Mouse (Mus musculus): ENCODE measurements around the gene Clcn3. TPM values are rescaled to one million over a fixed set of nuclear protein-coding genes. Genes with fewer than 3 reads are reported as not detected.

The Clcn3 gene
- total RNA-seq, 1 experiment: 72.0 TPM

DNA sequence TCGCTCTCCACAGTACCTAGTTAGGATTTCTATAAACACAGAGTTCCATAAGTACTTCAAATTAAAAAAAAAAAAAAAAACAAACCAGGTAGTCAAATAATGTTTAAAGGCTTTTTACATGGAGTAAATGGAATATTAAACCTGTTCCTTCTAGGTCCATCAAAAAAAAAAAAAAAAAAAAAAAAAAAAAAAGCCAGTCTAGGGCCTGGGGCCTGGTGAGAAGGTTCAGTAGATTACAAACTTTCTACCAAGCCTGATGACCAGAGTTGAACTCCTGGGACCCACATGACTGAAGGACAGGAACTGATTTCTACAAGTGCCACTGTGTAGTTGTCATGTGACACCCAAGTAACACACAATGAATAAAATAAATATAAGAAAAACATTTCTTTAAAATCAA is 31.3 kb downstream of the Clcn3 start:
- Histone ChIP-seq H3K4me1 (ENCODE audit: control insufficient read depth in 2 of 2, insufficient read depth in 2 of 2, low read length in 2 of 2, poor library complexity in 1 of 2) (no peaks in the 10 kb centered on the region), H3K36me3 (ENCODE audit: control insufficient read depth, insufficient read depth, low read length, poor library complexity, severe bottlenecking) (no peaks in the 10 kb centered on the region), H3K27ac (ENCODE audit: insufficient read depth, low read depth, low read length, poor library complexity, severe bottlenecking) (no peak overlapping the region), H3K9me3 (ENCODE audit: control insufficient read depth, insufficient read depth, low read depth, low read length) (no peaks in the 10 kb centered on the region), H3K4me3 (ENCODE audit: insufficient read depth in 1 of 2, low read depth in 1 of 2, low read length in 2 of 2, poor library complexity in 1 of 2, severe bottlenecking in 1 of 2) (no peak overlapping the region), H3K9ac (ENCODE audit: insufficient read depth, low read depth, low read length, poor library complexity, severe bottlenecking) (no peak overlapping the region)
- DNase-seq (ENCODE audit: low read depth, low spot score): no peak
- no peak for TF ChIP-seq CHD2 (IDR thresholded peaks at IDR 0.05; ENCODE audit: low read depth, low read length)
- peak; percentile 56; the same call in 1 of the 2 replicates for TF ChIP-seq ZNF384 (IDR thresholded peaks at IDR 0.05; ENCODE audit: low read depth, low read length)
- no peak for TF ChIP-seq HCFC1 (IDR thresholded peaks at IDR 0.05; ENCODE audit: borderline replicate concordance, insufficient read depth, low read length)
- TF ChIP-seq ZC3H11A (IDR thresholded peaks at IDR 0.05; ENCODE audit: borderline replicate concordance, low read depth, low read length): no peak
- TF ChIP-seq MAFK (IDR thresholded peaks at IDR 0.05; ENCODE audit: insufficient read depth, low read depth, low read length): no peak
- in situ Hi-C loops (cut with MboI; ENCODE audit: low sequenced_read_pairs in 2 of 2, unreplicated experiment in 2 of 2): no loop called here

DNA sequence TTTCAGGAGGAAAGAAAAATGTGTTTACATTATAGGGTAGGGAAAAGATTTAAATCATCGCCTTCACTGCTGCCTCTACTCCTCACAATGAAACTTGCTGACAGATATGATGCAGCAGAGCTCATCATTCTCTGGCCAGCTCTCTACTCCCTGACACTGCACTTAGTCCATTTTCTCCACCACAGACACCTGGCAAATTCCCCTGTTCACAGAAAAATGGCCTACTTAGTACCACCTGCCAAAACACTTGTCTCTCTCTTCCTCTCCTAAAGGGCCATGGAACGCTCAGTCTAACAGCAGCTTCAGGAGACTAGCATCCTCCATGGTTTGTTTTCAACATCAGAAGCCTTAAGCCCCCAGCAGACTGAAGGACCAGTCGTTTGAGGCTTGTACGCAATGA is 31.8 kb downstream of the Clcn3 start:
- H3K4me3 ChIP-seq (ENCODE audit: insufficient read depth in 1 of 2, low read depth in 1 of 2, low read length in 2 of 2, poor library complexity in 1 of 2, severe bottlenecking in 1 of 2): no peak overlapping the region
- in situ Hi-C loops (cut with MboI; ENCODE audit: low sequenced_read_pairs in 2 of 2, unreplicated experiment in 2 of 2): no loop called here
- no peak for DNase-seq (ENCODE audit: low read depth, low spot score)
- no peaks in the 10 kb centered on the region for H3K36me3 ChIP-seq (ENCODE audit: control insufficient read depth, insufficient read depth, low read length, poor library complexity, severe bottlenecking)
- no peak overlapping the region for H3K27ac ChIP-seq (ENCODE audit: insufficient read depth, low read depth, low read length, poor library complexity, severe bottlenecking)
- no peak overlapping the region for H3K9ac ChIP-seq (ENCODE audit: insufficient read depth, low read depth, low read length, poor library complexity, severe bottlenecking)
- H3K4me1 ChIP-seq (ENCODE audit: control insufficient read depth in 2 of 2, insufficient read depth in 2 of 2, low read length in 2 of 2, poor library complexity in 1 of 2): no peaks in the 10 kb centered on the region
- H3K9me3 ChIP-seq (ENCODE audit: control insufficient read depth, insufficient read depth, low read depth, low read length): no peaks in the 10 kb centered on the region
- no peak for TF ChIP-seq ZC3H11A (IDR thresholded peaks at IDR 0.05; ENCODE audit: borderline replicate concordance, low read depth, low read length)
- no peak for TF ChIP-seq ZNF384 (IDR thresholded peaks at IDR 0.05; ENCODE audit: low read depth, low read length)
- TF ChIP-seq MAFK (IDR thresholded peaks at IDR 0.05; ENCODE audit: insufficient read depth, low read depth, low read length): no peak
- TF ChIP-seq HCFC1 (IDR thresholded peaks at IDR 0.05; ENCODE audit: borderline replicate concordance, insufficient read depth, low read length): no peak
- TF ChIP-seq CHD2 (IDR thresholded peaks at IDR 0.05; ENCODE audit: low read depth, low read length): no peak

DNA sequence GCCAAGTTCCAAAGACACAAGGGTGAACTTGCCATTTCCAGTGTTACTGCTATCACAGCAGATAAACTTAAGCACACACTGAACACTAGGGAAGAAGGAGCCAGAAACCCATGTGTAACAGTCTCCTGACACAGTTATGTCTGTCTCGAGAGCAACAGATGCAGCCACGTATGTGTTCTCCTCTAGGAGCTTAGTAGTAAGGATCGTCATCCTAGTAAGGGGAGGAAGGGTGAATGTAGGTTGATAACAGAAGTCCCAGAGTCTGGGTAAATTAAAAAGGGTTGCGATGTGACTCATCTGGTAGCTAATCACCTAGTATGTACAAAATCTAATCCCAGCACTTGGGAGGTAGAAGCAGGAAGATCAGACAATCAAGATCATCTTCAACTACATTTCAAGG is 33.2 kb downstream of the Clcn3 start:
- in situ Hi-C loops (cut with MboI; ENCODE audit: low sequenced_read_pairs in 2 of 2, unreplicated experiment in 2 of 2): no loop called here
- DNase-seq (ENCODE audit: low read depth, low spot score): no peak
- no peaks in the 10 kb centered on the region for H3K9me3 ChIP-seq (ENCODE audit: control insufficient read depth, insufficient read depth, low read depth, low read length)
- no peaks in the 10 kb centered on the region for H3K4me1 ChIP-seq (ENCODE audit: control insufficient read depth in 2 of 2, insufficient read depth in 2 of 2, low read length in 2 of 2, poor library complexity in 1 of 2)
- no peak overlapping the region for H3K27ac ChIP-seq (ENCODE audit: insufficient read depth, low read depth, low read length, poor library complexity, severe bottlenecking)
- no peak overlapping the region for H3K4me3 ChIP-seq (ENCODE audit: insufficient read depth in 1 of 2, low read depth in 1 of 2, low read length in 2 of 2, poor library complexity in 1 of 2, severe bottlenecking in 1 of 2)
- no peak overlapping the region for H3K9ac ChIP-seq (ENCODE audit: insufficient read depth, low read depth, low read length, poor library complexity, severe bottlenecking)
- TF ChIP-seq ZC3H11A (IDR thresholded peaks at IDR 0.05; ENCODE audit: borderline replicate concordance, low read depth, low read length): no peak
- no peak for TF ChIP-seq MAFK (IDR thresholded peaks at IDR 0.05; ENCODE audit: insufficient read depth, low read depth, low read length)
- no peak for TF ChIP-seq HCFC1 (IDR thresholded peaks at IDR 0.05; ENCODE audit: borderline replicate concordance, insufficient read depth, low read length)
- TF ChIP-seq ZNF384 (IDR thresholded peaks at IDR 0.05; ENCODE audit: low read depth, low read length): no peak
- TF ChIP-seq CHD2 (IDR thresholded peaks at IDR 0.05; ENCODE audit: low read depth, low read length): no peak
- H3K36me3 ChIP-seq (ENCODE audit: control insufficient read depth, insufficient read depth, low read length, poor library complexity, severe bottlenecking): no peaks in the 10 kb centered on the region

DNA sequence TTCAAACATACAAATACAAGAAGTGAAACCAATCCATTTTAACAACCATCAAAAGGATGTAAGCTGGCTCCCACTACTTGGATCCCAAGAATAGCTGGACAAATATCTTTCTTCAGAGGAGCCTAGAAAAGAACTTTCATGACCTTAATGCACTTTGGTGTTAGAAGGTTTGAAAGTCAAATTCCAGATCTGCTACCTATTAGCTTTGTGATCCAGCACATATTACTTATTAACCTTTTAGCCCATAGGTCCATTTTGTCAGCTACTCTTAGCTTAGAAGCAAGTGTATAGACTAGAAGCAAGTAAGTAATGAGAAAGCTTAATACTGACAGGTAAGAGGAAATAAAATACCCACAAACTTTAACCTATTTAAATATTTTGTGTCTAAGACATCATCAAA is 35.6 kb downstream of the Clcn3 start:
- in situ Hi-C loops (cut with MboI; ENCODE audit: low sequenced_read_pairs in 2 of 2, unreplicated experiment in 2 of 2): no loop called here
- no peak for DNase-seq (ENCODE audit: low read depth, low spot score)
- H3K36me3 ChIP-seq (ENCODE audit: control insufficient read depth, insufficient read depth, low read length, poor library complexity, severe bottlenecking): no peaks in the 10 kb centered on the region
- H3K9me3 ChIP-seq (ENCODE audit: control insufficient read depth, insufficient read depth, low read depth, low read length): no peaks in the 10 kb centered on the region
- TF ChIP-seq ZC3H11A (IDR thresholded peaks at IDR 0.05; ENCODE audit: borderline replicate concordance, low read depth, low read length) (no peak), MAFK (IDR thresholded peaks at IDR 0.05; ENCODE audit: insufficient read depth, low read depth, low read length) (no peak), CHD2 (IDR thresholded peaks at IDR 0.05; ENCODE audit: low read depth, low read length) (no peak), ZNF384 (IDR thresholded peaks at IDR 0.05; ENCODE audit: low read depth, low read length) (no peak), HCFC1 (IDR thresholded peaks at IDR 0.05; ENCODE audit: borderline replicate concordance, insufficient read depth, low read length) (no peak)
- no peak overlapping the region for H3K27ac ChIP-seq (ENCODE audit: insufficient read depth, low read depth, low read length, poor library complexity, severe bottlenecking)
- no peaks in the 10 kb centered on the region; a peak in 1 of 4 replicates for H3K4me1 ChIP-seq (ENCODE audit: control insufficient read depth in 2 of 2, insufficient read depth in 2 of 2, low read length in 2 of 2, poor library complexity in 1 of 2)
- no peak overlapping the region for H3K4me3 ChIP-seq (ENCODE audit: insufficient read depth in 1 of 2, low read depth in 1 of 2, low read length in 2 of 2, poor library complexity in 1 of 2, severe bottlenecking in 1 of 2)
- H3K9ac ChIP-seq (ENCODE audit: insufficient read depth, low read depth, low read length, poor library complexity, severe bottlenecking): no peak overlapping the region

DNA sequence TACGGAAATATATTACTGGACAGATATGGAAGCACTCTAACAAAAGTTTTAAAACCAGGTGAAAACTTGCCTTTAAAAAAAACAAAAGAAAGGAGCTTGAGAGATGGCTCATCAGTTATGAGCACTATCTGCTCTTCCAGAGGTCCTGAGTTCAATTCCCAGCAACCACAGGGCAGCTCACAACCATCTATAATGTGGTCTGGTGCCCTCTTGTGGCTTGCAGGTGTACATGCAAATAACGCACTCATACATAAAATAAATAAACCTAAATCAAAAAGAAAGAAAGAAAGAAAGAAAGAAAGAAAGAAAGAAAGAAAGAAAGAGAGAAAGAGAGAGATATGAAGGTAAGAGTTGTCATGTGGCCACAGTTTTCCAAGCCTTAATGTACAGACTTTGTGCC is 40.2 kb downstream of the Clcn3 start:
- Histone ChIP-seq H3K9ac (ENCODE audit: insufficient read depth, low read depth, low read length, poor library complexity, severe bottlenecking) (no peak overlapping the region), H3K4me3 (ENCODE audit: insufficient read depth in 1 of 2, low read depth in 1 of 2, low read length in 2 of 2, poor library complexity in 1 of 2, severe bottlenecking in 1 of 2) (no peak overlapping the region), H3K36me3 (ENCODE audit: control insufficient read depth, insufficient read depth, low read length, poor library complexity, severe bottlenecking) (no peaks in the 10 kb centered on the region; the same call in 1 of the 2 replicates), H3K9me3 (ENCODE audit: control insufficient read depth, insufficient read depth, low read depth, low read length) (no peaks in the 10 kb centered on the region), H3K4me1 (ENCODE audit: control insufficient read depth in 2 of 2, insufficient read depth in 2 of 2, low read length in 2 of 2, poor library complexity in 1 of 2) (no peaks in the 10 kb centered on the region; a peak in 1 of 4 replicates), H3K27ac (ENCODE audit: insufficient read depth, low read depth, low read length, poor library complexity, severe bottlenecking) (no peak overlapping the region)
- DNase-seq (ENCODE audit: low read depth, low spot score): no peak
- TF ChIP-seq ZNF384 (IDR thresholded peaks at IDR 0.05; ENCODE audit: low read depth, low read length): no peak
- TF ChIP-seq ZC3H11A (IDR thresholded peaks at IDR 0.05; ENCODE audit: borderline replicate concordance, low read depth, low read length): no peak
- no peak for TF ChIP-seq CHD2 (IDR thresholded peaks at IDR 0.05; ENCODE audit: low read depth, low read length)
- TF ChIP-seq HCFC1 (IDR thresholded peaks at IDR 0.05; ENCODE audit: borderline replicate concordance, insufficient read depth, low read length): no peak
- TF ChIP-seq MAFK (IDR thresholded peaks at IDR 0.05; ENCODE audit: insufficient read depth, low read depth, low read length): no peak
- in situ Hi-C loops (cut with MboI; ENCODE audit: low sequenced_read_pairs in 2 of 2, unreplicated experiment in 2 of 2): no loop called here

All from ES-E14 (cell line).